Mouse (Mus musculus) liver, embryonic 14.5 days (tissue): ENCODE results near the gene Gm8011.
"Not testable (repeated sequence)": the region's sequence is repeated elsewhere in the genome, so short reads cannot be mapped to it uniquely, and the experiment has no call there.

Experiments
- CTCF ChIP-seq: IDR thresholded peaks from 2 replicates; pipeline ENCODE4 v1.5.1; 2016; ENCODE audit warnings: antibody characterized with exemption, low read depth, control low read depth
- EP300 ChIP-seq: IDR thresholded peaks from 2 replicates; pipeline ENCODE4 v1.6.1; 2016; ENCODE audit warnings: antibody characterized with exemption, low read depth

DNA sequence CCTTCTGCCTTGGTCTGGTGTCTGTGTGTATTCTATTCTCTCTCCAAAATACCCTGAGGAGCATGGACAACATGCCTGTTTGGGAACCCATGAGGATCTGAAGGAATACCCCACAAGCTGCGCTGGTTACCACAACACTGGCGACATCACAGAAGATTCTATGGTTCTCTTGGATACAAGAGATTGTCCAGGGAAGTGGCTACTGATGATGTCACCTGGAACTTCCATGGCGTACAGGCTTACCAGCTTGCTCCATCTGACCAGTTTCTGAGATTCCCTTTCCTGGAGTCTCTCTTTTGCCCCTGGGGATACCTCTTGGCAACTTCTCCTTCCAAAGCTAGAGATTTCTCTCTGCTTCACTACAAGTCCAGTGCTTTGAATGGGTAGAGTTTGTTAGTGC is 38.6 kb downstream of the Gm8011 start, which contains the start of gene Gm8020:
- TF ChIP-seq EP300, CTCF: not testable (repeated sequence)
